Mouse (Mus musculus): ENCODE results near the gene St7l. TPM values are rescaled to one million over a fixed set of nuclear protein-coding genes. Genes with fewer than 3 reads are reported as not detected.

The St7l gene
- 26.5 TPM for total RNA-seq (2023)

DNA sequence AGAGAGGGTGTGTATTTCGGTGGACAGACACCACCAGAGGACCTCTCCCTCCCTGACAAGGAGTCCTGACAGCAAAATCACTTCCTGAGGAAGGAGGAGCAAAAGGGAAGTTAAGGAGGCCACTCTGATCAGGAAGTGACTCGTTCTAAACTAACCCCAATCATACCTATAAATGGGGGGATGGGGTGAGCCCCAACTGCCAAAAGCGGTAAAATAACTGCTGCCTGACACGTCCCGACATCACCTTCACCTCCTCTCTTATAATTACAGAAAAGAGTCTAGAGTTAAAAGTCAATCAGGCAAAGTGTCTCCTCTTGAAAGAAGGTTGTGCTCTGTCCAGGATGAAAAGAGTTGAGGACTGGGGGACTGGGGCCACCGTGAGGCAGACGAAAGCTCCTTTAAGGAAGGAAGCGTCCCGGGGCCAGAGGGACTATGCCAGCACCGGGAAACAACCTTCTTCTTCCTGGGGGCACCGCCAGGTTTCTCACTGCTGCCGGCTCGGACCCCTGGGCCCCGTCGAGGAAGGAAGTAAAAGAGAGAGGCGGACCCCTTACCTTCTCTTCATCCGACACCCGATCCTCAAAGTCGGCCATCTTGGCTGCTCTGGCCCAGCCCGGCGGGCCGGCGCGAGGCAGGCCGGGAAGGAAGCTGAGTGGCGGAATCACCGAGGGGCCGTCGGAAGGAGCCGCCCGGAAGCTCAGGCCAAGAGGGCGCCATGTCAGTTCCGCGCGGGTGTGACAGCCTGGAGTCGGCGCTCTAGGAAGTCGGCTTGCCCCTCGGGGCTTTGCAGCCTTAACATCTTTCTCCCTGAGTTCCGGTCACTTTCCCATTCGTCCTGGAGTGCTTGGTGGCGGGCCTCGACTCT, at the start of gene St7l, which contains the start of gene Capza1:
Gene St7l (plus strand): TSS at position 220 of the 865 bp plus-strand sequence.
Gene Capza1 (minus strand): TSS at position 720 of the 865 bp plus-strand sequence.

GRCm38 (mm10) chr3:104817991-104818748, 45.6 kb upstream of the St7l start, which contains the start of gene Mov10:
Mov10 (minus strand) TSS chr3:104818563.

DNA sequence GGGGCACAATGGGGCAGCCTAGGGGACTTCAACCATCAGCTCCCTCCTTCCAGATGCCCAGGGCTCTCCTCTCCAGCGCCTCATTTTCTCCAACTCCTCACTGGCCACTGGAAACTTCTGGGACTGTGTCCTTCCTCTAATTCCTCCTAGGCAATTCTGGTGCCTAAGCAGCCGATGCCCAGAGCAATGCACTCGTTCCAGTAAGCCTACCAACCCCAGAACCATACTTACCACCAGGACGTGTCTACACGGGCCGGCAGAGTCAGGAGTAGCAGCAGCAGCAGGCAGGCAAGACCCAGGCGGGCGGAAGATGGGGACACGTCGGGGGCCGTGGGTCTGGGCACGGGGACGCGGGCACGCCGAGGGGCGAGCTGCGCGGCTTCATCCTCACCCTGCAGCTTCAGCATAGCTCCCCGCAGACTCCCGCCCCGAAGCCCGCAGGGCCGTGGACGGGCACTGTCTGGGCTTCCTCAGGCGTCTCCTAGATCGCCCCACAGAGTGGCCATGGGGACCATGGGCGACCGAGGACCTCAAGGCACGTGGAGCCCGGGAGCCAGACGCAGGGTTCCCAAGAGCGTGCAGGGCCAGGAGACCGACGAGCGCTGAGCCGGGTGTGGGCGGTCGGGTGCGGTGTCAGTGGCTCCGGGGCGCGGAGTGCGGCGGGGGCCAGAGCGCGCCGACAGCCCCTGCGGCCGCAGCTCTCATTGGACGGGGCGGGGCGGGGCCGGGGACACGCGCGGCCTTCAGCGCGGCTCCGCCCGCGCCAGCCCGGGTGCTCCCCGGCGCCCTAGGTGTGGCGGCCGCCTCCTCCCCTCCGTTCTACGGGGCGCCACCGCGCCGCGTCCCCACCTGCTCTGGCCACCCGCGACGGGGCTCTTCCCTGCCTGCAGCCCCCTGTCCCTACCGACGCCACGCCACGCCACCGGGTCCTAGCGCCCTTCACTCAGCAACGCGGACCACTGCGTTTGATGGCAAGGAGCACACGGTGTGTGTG, 97.6 kb downstream of the St7l start, which contains the start of gene Wnt2b:
Gene Wnt2b (minus strand): TSS at position 856 of the 994 bp plus-strand sequence.

Other genes starting within 250 kb of the St7l start
- 35.4 TPM for gene Slc16a1, start 225.3 kb upstream of the St7l start, total RNA-seq (2023)
- 21.3 TPM for gene Ppm1j, start 82.9 kb upstream of the St7l start, total RNA-seq (2023)
- gene Fam19a3, start 82.2 kb upstream of the St7l start, total RNA-seq (2023) = 0.79 TPM
- gene Rhoc, start 75.6 kb upstream of the St7l start, total RNA-seq (2023) = 3.9 TPM
- gene Mov10, start 45.4 kb upstream of the St7l start, total RNA-seq (2023) = 36.3 TPM
- gene Capza1, start 500 bp downstream of the St7l start, total RNA-seq (2023) = 162 TPM
- not detected for gene Wnt2b, start 97.9 kb downstream of the St7l start, total RNA-seq (2023)
- gene Cttnbp2nl, start 189.1 kb downstream of the St7l start, total RNA-seq (2023) = 0.50 TPM
- gene 4930564D02Rik, start 202.8 kb downstream of the St7l start, total RNA-seq (2023) = not detected

Measured in CD4-positive naive resting alpha-beta T cell, adult 76 days (primary cell).